Mouse (Mus musculus): ENCODE data around the gene Snrpb2. TPM values are rescaled to one million over a fixed set of nuclear protein-coding genes. Genes with fewer than 3 reads are reported as not detected.

Snrpb2 gene
- polyA plus RNA-seq, 1 experiment from 2014 or later, result 105 TPM

DNA sequence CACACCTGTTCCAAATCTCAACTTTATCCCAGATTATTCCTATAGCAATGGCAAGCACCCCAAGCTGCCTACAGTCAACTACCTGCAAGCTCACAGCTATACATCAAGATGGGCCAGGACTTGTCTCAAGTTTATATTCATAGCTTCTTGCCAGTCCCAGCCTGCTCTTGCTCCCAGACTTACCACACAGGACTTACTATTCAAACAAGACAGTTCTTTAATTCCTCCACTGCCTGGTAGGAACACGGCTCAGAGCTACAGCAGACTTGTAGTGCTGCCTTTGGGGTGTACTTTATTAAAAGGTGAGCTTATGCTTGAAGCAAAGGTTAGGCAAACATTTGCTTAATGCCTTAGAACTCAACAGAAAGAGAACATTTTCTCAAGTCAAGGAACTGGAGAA is 34.3 kb downstream of the Snrpb2 start:
- no peak overlapping the region for H3K4me2 ChIP-seq (replicated peaks)
- H3K9ac ChIP-seq, result no peak overlapping the region
- H3K27me3 ChIP-seq, result no peaks in the 10 kb centered on the region
- no peak for ATAC-seq (ENCODE audit: insufficient number of reproducible peaks, insufficient read depth, low FRiP score, low TSS enrichment)
- H3K36me3 ChIP-seq, result no peaks in the 10 kb centered on the region
- WGBS, result 63% methylated on average over 1 of the region's 1 CpGs
- no peak overlapping the region for H3K27ac ChIP-seq
- H3K4me3 ChIP-seq, result no peak overlapping the region
- no peaks in the 10 kb centered on the region for H3K4me1 ChIP-seq
- H3K9me3 ChIP-seq, result no peaks in the 10 kb centered on the region

DNA sequence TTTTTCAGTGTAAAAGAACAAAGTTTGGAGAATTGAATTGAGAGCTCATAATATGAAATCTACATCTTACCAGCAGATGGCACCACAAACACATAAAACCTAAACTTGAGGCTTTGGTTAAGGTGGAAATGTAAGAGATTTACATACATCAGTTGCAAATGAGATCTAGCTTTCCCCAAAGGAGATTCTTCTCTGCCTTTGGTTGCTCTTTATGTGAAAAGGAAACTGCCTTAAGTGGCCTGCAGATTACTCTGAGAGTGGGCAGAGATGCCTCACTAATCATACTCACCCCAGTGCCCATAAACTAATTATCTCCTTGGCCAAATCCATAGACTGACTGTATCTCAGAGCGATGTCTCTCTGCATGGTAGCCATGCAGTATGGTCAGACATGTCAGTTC is 51.0 kb downstream of the Snrpb2 start:
- H3K36me3 ChIP-seq, result no peaks in the 10 kb centered on the region
- H3K27ac ChIP-seq, result no peak overlapping the region
- H3K4me2 ChIP-seq (replicated peaks), result no peak overlapping the region
- no peaks in the 10 kb centered on the region for H3K27me3 ChIP-seq
- no peaks in the 10 kb centered on the region for H3K4me1 ChIP-seq
- H3K4me3 ChIP-seq, result no peak overlapping the region
- ATAC-seq (ENCODE audit: insufficient number of reproducible peaks, insufficient read depth, low FRiP score, low TSS enrichment), result no peak
- H3K9me3 ChIP-seq, result no peaks in the 10 kb centered on the region
- no peak overlapping the region for H3K9ac ChIP-seq
- 92% methylated on average over 1 of the region's 1 CpGs for WGBS

DNA sequence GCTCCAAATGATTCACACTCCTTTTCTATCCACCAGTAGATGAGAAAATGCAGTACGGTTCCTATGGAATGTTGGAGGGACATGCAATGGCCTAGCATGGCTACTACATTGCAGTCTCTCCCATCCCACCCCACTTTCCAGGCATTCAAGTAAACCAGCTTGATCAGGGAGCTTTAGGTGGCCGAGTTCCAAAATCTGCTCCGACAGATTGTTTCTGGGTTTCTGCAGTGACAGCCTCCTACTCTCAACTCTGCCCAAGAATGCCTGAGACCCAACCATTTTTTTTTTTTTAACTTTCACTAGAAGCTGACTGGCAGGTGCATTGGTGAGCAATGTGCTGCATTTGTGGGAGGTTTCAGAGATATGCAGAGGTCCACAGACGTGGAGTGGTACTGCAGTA is 51.9 kb downstream of the Snrpb2 start:
- no peak for ATAC-seq (ENCODE audit: insufficient number of reproducible peaks, insufficient read depth, low FRiP score, low TSS enrichment)
- Histone ChIP-seq H3K4me2 (replicated peaks) (no peak overlapping the region), H3K9me3 (no peaks in the 10 kb centered on the region), H3K4me1 (no peaks in the 10 kb centered on the region), H3K4me3 (no peak overlapping the region), H3K36me3 (no peaks in the 10 kb centered on the region), H3K9ac (no peak overlapping the region), H3K27me3 (no peaks in the 10 kb centered on the region), H3K27ac (no peak overlapping the region)
- WGBS, result 79% methylated on average over 4 of the region's 4 CpGs

DNA sequence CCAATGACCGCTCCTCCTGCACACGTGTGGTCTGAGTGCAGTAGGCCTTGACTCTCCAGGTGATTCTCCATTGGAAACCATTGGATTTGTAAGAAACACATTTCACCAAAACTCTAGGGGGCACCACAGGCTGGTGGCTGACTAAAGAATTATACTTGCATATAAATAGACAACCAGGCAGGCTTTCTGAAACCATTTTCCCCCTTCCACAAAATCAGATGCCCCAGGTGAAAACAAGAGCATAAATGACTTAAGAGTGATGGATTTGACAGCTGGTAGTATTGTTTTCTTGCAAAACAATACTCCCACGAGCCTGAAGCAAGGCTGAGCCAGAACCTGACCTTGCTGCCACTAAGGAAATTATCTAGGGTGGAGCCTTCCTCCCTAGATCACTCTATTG is 54.6 kb downstream of the Snrpb2 start:
- Histone ChIP-seq H3K27ac (no peak overlapping the region), H3K4me2 (replicated peaks) (no peak overlapping the region), H3K36me3 (no peaks in the 10 kb centered on the region), H3K4me3 (no peak overlapping the region), H3K4me1 (no peaks in the 10 kb centered on the region), H3K9ac (no peak overlapping the region), H3K27me3 (no peaks in the 10 kb centered on the region), H3K9me3 (no peaks in the 10 kb centered on the region)
- WGBS, result 62% methylated on average over 3 of the region's 3 CpGs
- no peak for ATAC-seq (ENCODE audit: insufficient number of reproducible peaks, insufficient read depth, low FRiP score, low TSS enrichment)

DNA sequence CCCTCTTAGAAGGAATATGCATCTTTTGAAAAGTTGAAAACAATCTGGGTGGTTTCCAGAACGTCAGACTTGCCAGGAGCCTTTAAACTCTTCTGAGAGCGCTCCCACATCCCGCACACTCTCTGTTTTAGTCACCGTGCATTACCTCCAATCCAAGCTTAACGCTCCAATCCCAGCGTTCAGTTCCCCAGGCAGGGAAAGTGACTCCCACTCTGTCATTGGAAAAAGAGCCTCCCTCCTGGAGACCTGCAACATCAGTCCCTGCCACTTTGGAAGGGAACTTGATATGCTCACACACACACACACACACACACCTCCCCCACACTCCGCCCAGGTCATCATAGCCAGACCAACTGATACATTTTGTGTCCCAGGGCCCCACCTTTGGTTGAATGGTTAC is 55.4 kb downstream of the Snrpb2 start:
- H3K36me3 ChIP-seq, result no peaks in the 10 kb centered on the region
- WGBS, result 76% methylated on average over 7 of the region's 7 CpGs
- no peaks in the 10 kb centered on the region for H3K9me3 ChIP-seq
- H3K27ac ChIP-seq, result no peak overlapping the region
- ATAC-seq (ENCODE audit: insufficient number of reproducible peaks, insufficient read depth, low FRiP score, low TSS enrichment), result no peak
- no peak overlapping the region for H3K4me3 ChIP-seq
- no peaks in the 10 kb centered on the region for H3K4me1 ChIP-seq
- H3K4me2 ChIP-seq (replicated peaks), result no peak overlapping the region
- H3K9ac ChIP-seq, result no peak overlapping the region
- H3K27me3 ChIP-seq, result no peaks in the 10 kb centered on the region

Other genes starting within 250 kb of the Snrpb2 start
- gene Kif16b, start 161.5 kb upstream of the Snrpb2 start, polyA plus RNA-seq (2016; fragmentation: Nextera tagmentation; extraction: Ambion mirVana), result 11.3 and 11.4 TPM in 2 replicates
- 22.4 and 33.3 TPM in 2 replicates for gene Otor, start 15.4 kb downstream of the Snrpb2 start, polyA plus RNA-seq (2016; fragmentation: Nextera tagmentation; extraction: Ambion mirVana)

Data from embryonic facial prominence, embryonic 12.5 days (tissue).